Mouse (Mus musculus): ENCODE results near the gene Fosl2. TPM values are rescaled to one million over a fixed set of nuclear protein-coding genes. Genes with fewer than 3 reads are reported as not detected.

The Fosl2 gene
- polyA plus RNA-seq, 1 experiment from 2014 or later: 0.95 TPM

DNA sequence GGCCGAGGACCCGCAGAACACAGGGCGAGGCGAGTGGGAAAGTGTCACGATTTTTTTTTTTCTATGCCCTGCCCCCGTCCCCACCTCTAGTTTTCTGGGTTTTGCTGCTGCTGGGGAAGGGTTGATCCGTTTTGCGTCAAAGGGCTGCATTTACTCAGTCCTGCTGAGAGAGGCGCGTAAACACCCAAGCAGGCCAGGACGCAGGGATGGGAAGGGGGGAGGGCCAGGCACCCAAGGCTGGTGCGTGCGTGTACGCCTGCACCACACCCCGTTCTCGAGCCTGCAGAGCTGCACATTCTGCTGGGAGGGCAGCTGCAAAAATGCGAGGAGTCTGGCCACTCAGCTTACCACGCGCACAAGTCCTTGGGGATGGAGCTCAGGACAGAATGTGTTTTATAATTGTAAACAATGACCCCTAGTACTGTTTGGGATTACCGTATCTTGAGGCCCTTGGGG, 2.0 kb upstream of the Fosl2 start:
- DNase-seq (ENCODE audit: low spot score): no peak

- no peak for DNase-seq (ENCODE audit: low spot score)
These were observed 1.4 kb upstream of the Fosl2 start for GRCm38 (mm10) chr5:32134051-32134732.

DNA sequence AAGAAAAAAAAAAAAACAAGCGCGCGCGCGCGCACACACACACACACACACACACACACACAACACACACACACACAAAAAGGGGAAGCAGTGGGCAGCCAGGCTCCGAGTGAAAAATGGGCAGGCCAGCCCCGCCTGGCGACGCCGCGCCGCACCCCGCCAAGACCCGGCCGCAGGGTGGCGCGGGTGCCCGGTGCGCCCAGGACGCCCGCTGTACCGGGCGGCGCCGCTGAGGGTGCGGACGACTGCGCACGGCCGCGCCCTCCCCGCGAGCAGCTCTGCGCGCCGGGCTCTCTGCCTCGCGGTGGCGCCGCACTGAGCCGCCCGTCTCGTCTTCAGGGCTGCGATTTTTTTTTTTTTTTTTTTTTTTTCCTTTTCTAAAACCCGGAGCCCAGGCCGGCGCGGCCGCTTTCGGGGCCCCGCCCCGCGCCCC, 682 bp upstream of the Fosl2 start:
- DNase-seq (ENCODE audit: low spot score): peak; percentile 46

GRCm38 (mm10) chr5:32136301-32136863, 781 bp downstream of the Fosl2 start:
- peak; percentile 31 for DNase-seq (ENCODE audit: low spot score)

GRCm38 (mm10) chr5:32137106-32137522, 1.5 kb downstream of the Fosl2 start:
- no peak for DNase-seq (ENCODE audit: low spot score)

DNA sequence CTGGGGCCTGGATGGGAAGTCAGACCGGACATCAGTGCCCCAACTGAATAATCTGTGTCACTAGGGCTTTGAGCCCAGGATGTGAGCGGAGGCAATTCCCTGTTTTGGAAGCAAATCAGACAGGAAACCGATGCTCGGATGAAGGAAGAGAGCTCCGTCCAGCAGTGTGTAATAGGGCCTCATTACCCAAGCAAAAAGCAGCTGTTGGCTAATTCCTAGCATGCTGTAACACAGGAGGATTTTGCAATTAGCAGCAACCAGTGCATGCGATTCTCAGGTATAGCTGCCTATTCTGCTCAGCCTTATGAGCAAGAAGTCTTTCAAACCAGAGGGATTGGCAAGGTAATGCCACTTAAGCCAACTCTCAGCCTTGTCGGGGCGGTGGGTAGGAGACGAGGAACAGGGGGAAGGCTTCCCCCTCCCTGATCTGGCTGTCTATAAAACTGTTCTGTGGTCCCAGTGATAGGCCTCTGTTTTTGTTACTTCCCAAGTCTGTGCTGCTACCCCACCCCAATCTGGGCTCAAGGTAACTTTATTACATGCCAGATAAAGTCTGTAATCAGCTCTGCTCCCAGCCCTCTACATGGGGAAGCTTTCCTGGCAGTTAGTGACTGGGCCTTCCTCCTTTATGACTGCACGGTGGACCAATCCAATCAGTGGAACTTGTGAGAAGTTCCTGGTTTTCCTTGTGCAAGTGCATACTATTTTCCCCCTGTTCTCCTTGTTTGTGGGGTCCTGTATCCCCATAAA, 3.0 kb downstream of the Fosl2 start:
- no peak for DNase-seq (ENCODE audit: low spot score)

- DNase-seq (ENCODE audit: low spot score): peak; percentile 65
These were observed 4.0 kb downstream of the Fosl2 start for GRCm38 (mm10) chr5:32139516-32140037.

DNA sequence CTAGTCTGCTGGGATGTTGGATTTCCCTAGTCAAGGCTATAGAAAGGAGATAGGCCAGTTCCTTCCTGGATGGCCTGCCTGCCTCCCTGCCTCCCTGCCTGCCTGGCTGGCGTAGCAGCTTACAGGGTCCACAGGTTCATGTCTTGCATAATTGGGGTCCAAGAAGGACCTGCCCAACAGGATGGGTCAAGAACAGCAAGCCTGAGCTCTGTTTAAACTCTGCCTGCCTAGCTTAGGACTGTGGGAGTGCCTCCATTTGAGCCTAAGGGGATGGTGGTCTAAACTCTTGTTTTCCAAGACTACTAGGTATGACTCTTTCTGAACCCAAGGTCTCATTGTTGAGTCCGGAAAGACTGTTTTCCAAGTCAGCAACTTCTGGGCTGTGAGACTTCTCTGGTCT, 6.3 kb downstream of the Fosl2 start:
- DNase-seq (ENCODE audit: low spot score): no peak

- no peak for DNase-seq (ENCODE audit: low spot score)
These were observed 7.9 kb downstream of the Fosl2 start for GRCm38 (mm10) chr5:32143433-32143970.

GRCm38 (mm10) chr5:32146281-32146680, 10.7 kb downstream of the Fosl2 start:
- DNase-seq (ENCODE audit: low spot score): no peak

GRCm38 (mm10) chr5:32148593-32148992, 13.0 kb downstream of the Fosl2 start:
- DNase-seq (ENCODE audit: low spot score): no peak

GRCm38 (mm10) chr5:32151244-32151643, 15.6 kb downstream of the Fosl2 start:
- no peak for DNase-seq (ENCODE audit: low spot score)

DNA sequence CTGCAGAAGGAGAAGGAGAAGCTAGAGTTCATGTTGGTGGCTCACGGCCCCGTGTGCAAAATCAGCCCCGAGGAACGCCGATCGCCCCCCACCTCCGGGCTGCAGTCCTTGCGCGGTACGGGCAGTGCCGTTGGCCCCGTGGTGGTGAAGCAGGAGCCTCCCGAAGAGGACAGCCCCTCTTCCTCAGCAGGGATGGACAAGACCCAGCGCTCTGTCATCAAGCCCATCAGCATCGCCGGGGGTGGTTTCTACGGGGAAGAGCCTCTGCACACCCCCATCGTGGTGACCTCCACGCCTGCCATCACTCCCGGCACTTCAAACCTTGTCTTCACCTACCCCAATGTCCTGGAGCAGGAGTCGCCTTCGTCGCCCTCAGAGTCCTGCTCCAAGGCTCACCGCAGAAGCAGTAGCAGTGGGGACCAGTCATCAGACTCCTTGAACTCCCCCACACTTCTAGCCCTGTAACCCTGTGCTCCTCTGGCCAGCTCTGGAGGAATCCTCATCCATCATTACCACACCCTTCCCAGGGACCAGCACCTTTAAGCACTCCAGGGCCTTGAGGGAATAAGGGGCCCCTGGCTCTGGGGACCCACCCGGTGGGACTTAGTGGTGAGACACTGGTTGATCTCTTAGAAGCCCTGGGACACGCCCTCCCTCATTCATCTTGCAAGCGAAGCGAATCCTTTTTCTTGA, 17.3 kb downstream of the Fosl2 start:
- no peak for DNase-seq (ENCODE audit: low spot score)

DNA sequence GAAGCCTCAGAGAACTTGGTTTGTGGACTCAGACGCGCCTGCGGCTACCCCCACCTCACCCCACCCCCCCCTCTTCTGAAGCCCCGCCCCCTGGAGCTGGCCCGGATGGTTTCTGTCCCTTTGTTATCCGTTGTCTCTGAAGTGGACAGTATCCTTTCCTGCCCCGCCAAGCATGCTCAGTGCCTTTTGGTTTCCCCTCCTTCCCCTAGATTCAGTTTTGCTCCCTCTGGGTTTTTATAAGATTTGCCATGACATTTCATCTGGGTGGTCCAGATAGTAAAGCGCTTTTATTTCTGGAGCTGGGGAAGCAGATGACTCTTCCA, 17.8 kb downstream of the Fosl2 start:
- DNase-seq (ENCODE audit: low spot score): no peak

DNA sequence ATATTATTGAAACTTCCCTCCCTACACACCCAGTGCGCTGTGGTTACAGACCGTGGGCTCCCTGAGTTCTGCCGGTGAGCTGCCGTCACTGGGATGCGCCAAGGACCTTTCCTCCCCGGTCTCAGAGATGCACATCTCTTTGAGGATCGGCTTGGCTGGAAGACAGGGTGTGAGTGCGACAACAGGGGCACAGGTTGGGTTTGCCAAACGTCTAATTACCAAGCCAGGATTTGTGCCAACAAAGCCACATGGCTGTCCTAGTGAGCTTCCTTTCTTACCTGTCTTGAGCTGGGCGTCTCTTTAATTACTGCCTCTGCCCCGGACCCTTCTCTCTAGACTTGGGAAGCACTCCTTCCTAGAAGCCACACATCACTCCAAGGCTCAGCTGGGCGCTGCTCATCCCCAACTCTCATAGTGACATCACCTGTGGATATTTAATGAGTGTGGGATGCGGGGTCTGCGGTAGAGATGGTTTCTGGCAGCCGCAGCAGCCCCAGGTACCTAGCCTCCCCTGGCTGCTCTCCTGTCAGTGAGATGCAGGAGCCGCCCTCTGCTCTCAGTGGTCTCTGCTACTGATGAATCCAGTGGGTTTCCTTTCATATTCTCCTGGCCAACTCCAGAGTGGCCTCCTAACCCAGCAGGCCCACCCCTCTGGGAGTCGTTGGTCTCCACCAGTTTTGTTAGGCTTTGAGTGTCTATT, 18.3 kb downstream of the Fosl2 start:
- no peak for DNase-seq (ENCODE audit: low spot score)

GRCm38 (mm10) chr5:32154931-32155688, 19.5 kb downstream of the Fosl2 start:
- DNase-seq (ENCODE audit: low spot score): no peak

DNA sequence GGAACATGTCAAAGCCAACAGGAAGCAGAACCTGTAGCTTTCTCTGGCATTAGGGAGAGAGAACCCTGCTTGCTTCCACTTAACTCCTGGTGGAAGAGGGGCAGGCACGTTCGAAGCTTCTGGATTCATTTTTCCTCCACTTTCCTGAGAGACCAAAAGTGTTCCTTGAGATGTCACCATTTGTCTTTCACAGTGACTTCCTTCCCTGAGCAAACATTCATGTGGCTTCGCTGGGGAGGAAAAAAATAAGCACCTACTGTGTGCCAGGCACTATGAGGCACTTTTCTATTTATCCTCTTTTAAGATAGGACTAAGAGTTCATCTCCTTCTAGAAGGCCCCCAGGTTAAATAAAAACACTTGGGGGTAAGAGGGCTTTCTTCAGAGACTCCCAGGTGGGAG, 20.3 kb downstream of the Fosl2 start:
- DNase-seq (ENCODE audit: low spot score): no peak

GRCm38 (mm10) chr5:32163478-32164043, 28.0 kb downstream of the Fosl2 start:
- no peak for DNase-seq (ENCODE audit: low spot score)

DNA sequence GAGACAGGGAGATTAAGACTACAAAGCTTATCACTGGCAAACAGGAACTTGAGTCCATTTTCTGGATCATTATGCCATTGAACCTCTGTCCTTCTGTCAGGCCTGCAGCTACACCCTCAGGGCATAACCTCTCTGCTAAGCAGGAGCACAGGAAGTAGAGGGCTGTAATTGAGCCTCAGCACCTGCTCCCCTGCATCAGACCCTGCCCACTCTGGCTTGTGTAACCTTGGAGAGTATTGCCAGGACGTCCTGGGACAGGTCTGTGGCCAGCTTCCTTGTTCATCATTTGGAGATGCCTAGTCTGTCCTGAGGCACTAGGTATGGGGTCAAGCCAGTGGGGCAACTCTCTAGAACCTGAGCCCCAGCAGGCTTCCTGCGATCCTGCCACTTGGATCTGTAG, 36.6 kb downstream of the Fosl2 start:
- DNase-seq (ENCODE audit: low spot score): no peak

- no peak for DNase-seq (ENCODE audit: low spot score)
These were observed 41.2 kb downstream of the Fosl2 start for GRCm38 (mm10) chr5:32176800-32177199.

Measured in thymus, postnatal 0 days (tissue).